Mouse (Mus musculus): ENCODE measurements around the gene AW011738. TPM values are rescaled to one million over a fixed set of nuclear protein-coding genes. Genes with fewer than 3 reads are reported as not detected.

The AW011738 gene
- polyA plus RNA-seq, 1 experiment from 2014 or later: 0.82 TPM

DNA sequence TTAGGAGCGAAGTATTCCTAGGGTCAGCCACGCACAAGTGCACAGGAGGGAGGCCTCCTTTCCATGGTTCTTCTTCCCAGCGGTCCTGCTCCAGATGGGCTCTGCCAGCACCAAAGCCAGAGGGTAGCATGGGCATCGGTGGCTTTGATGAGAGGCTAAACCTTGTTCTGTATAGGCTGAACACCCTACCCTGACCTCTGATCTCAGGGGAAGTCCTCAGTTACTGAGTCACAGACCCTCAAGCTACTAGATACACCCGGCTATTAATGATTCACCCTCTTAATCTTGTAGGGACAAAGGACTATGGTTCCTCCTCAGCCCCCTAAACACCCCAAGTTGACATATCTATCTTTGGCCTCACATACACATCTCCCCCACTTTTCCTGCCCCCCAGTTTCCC is 9.2 kb upstream of the AW011738 start:
- H3K9ac ChIP-seq (replicated peaks; ENCODE audit: low read depth, low read length): no peak overlapping the region
- ATAC-seq (ENCODE audit: insufficient number of reproducible peaks, insufficient read depth, low FRiP score, low read depth): no peak
- H3K36me3 ChIP-seq (ENCODE audit: control insufficient read depth, insufficient read depth, low read length): peaks cover 31% of the 10 kb centered on the region
- 0 out of 2 replicates have a peak overlapping the region, but pooled peaks have one; percentile 10 for H3K4me2 ChIP-seq (replicated peaks; ENCODE audit: low read depth, low read length)
- H3K9me3 ChIP-seq (ENCODE audit: control insufficient read depth, low read depth, low read length): no peaks in the 10 kb centered on the region
- H3K27ac ChIP-seq (ENCODE audit: low read length): no peak overlapping the region
- peaks cover 50% of the 10 kb centered on the region for H3K4me1 ChIP-seq (ENCODE audit: control insufficient read depth, insufficient read depth, low read length)
- WGBS: 63% methylated on average over 5 of the region's 5 CpGs
- no peaks in the 10 kb centered on the region for H3K27me3 ChIP-seq (ENCODE audit: control insufficient read depth, insufficient read depth, low read length)
- no peak overlapping the region for H3K4me3 ChIP-seq (ENCODE audit: low read depth, low read length)

DNA sequence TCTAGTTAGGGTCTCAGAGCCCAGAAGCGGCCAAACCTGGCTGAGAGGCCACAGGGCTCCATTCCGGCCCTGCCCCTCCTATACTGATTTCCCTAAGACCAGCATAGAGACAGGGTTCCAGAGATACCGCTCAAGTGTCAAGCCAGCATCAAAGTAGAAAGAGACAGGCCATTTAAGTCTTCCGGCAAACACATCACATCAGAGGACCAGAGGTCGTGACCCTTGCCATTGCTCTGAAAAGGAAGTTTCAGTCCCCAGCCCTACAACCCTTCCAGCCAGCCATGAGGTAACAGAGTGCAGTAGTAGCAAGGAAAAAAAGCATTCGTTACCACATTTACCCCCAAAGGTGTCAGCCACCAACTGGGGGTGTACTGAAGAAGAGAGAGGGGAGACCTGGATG is 8.8 kb upstream of the AW011738 start:
- ATAC-seq (ENCODE audit: insufficient number of reproducible peaks, insufficient read depth, low FRiP score, low read depth): no peak
- Histone ChIP-seq H3K36me3 (ENCODE audit: control insufficient read depth, insufficient read depth, low read length) (peaks cover 31% of the 10 kb centered on the region), H3K4me2 (replicated peaks; ENCODE audit: low read depth, low read length) (0 out of 2 replicates have a peak overlapping the region, but pooled peaks have one; percentile 1), H3K9me3 (ENCODE audit: control insufficient read depth, low read depth, low read length) (no peaks in the 10 kb centered on the region), H3K4me3 (ENCODE audit: low read depth, low read length) (no peak overlapping the region), H3K27ac (ENCODE audit: low read length) (no peak overlapping the region), H3K9ac (replicated peaks; ENCODE audit: low read depth, low read length) (no peak overlapping the region), H3K4me1 (ENCODE audit: control insufficient read depth, insufficient read depth, low read length) (peaks cover 47% of the 10 kb centered on the region), H3K27me3 (ENCODE audit: control insufficient read depth, insufficient read depth, low read length) (no peaks in the 10 kb centered on the region)
- 49% methylated on average over 6 of the region's 6 CpGs for WGBS

- ATAC-seq (ENCODE audit: insufficient number of reproducible peaks, insufficient read depth, low FRiP score, low read depth): 0 out of 2 replicates have a peak, but pooled peaks have one; percentile 2
- H3K4me3 ChIP-seq (ENCODE audit: low read depth, low read length): peak overlapping the region; percentile 92
- peaks cover 37% of the 10 kb centered on the region for H3K4me1 ChIP-seq (ENCODE audit: control insufficient read depth, insufficient read depth, low read length)
- H3K36me3 ChIP-seq (ENCODE audit: control insufficient read depth, insufficient read depth, low read length): peaks cover 20% of the 10 kb centered on the region
- no peaks in the 10 kb centered on the region for H3K9me3 ChIP-seq (ENCODE audit: control insufficient read depth, low read depth, low read length)
- H3K27me3 ChIP-seq (ENCODE audit: control insufficient read depth, insufficient read depth, low read length): no peaks in the 10 kb centered on the region
- H3K9ac ChIP-seq (replicated peaks; ENCODE audit: low read depth, low read length): peak overlapping the region; percentile 87
- peak overlapping the region; percentile 92 for H3K4me2 ChIP-seq (replicated peaks; ENCODE audit: low read depth, low read length)
- H3K27ac ChIP-seq (ENCODE audit: low read length): peak overlapping the region; percentile 80; the same call in 1 of the 2 replicates
- 2% methylated on average over 35 of the region's 35 CpGs for WGBS
Measured at GRCm38 (mm10) chr4:156195927-156196870, 6.9 kb upstream of the AW011738 start.

DNA sequence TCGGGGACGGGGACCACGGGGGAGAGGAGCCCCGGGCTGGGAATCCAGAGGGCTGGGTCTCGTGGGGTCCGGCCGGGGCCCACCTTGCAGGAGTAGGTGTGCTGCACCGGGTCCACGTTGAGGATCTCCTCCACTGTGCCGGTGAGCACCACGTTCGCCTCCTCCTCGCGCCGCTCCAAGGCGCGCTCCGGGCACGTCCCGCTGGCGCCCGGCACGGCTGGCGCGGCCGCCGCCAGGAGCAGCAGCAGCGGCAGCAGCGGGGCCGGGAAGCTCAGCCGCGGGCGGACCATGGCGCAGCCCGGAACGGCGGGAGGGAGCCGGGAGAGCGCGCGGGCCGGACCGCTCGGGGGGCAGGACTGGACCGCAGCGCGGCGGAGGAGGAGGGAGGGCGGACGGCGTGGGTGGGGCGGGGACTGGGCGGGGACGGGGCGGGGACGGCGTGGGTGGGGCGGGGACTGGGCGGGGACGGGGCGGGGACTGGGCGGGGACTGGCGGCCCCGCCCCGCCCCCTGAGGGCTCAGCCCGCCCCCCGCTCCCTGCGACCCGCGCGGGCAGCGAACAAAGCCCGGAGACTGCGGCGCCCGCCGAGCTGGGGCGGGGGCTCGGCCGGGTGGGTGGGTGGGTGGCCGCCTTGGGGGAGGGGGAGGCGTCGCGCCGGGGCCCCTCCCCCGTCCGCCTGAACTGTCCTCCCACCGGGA is 5.8 kb upstream of the AW011738 start, which contains the start of gene Agrn:
TSS of gene Agrn (minus strand) at position 358 of the 698 bp plus-strand sequence.
- WGBS: 1% methylated on average over 45 of the region's 88 CpGs
- Histone ChIP-seq H3K9ac (replicated peaks; ENCODE audit: low read depth, low read length) (peak within 1 kb of the TSS; percentile 87), H3K4me3 (ENCODE audit: low read depth, low read length) (peak within 1 kb of the TSS; percentile 92), H3K27ac (ENCODE audit: low read length) (peak within 1 kb of the TSS; percentile 91), H3K4me2 (replicated peaks; ENCODE audit: low read depth, low read length) (peak within 1 kb of the TSS; percentile 92), H3K4me1 (ENCODE audit: control insufficient read depth, insufficient read depth, low read length) (peaks cover 37% of the 10 kb centered on the region), H3K36me3 (ENCODE audit: control insufficient read depth, insufficient read depth, low read length) (peaks cover 14% of the 10 kb centered on the region), H3K27me3 (ENCODE audit: control insufficient read depth, insufficient read depth, low read length) (no peaks in the 10 kb centered on the region; the same call in 1 of the 2 replicates), H3K9me3 (ENCODE audit: control insufficient read depth, low read depth, low read length) (no peaks in the 10 kb centered on the region)
- peak; percentile 83 for ATAC-seq (ENCODE audit: insufficient number of reproducible peaks, insufficient read depth, low FRiP score, low read depth)

GRCm38 (mm10) chr4:156197829-156198205 is 5.3 kb upstream of the AW011738 start:
- Histone ChIP-seq H3K27me3 (ENCODE audit: control insufficient read depth, insufficient read depth, low read length) (no peaks in the 10 kb centered on the region; the same call in 1 of the 2 replicates), H3K4me1 (ENCODE audit: control insufficient read depth, insufficient read depth, low read length) (peaks cover 34% of the 10 kb centered on the region), H3K4me3 (ENCODE audit: low read depth, low read length) (peak overlapping the region; percentile 92), H3K27ac (ENCODE audit: low read length) (peak overlapping the region; percentile 91), H3K9me3 (ENCODE audit: control insufficient read depth, low read depth, low read length) (no peaks in the 10 kb centered on the region), H3K9ac (replicated peaks; ENCODE audit: low read depth, low read length) (peak overlapping the region; percentile 38; the same call in 1 of the 2 replicates), H3K36me3 (ENCODE audit: control insufficient read depth, insufficient read depth, low read length) (peaks cover 14% of the 10 kb centered on the region), H3K4me2 (replicated peaks; ENCODE audit: low read depth, low read length) (peak overlapping the region; percentile 50)
- ATAC-seq (ENCODE audit: insufficient number of reproducible peaks, insufficient read depth, low FRiP score, low read depth): peak; percentile 89
- 0% methylated on average over 26 of the region's 26 CpGs for WGBS

GRCm38 (mm10) chr4:156200623-156201475 is 2.3 kb upstream of the AW011738 start, which contains the start of gene Isg15:
Gene Isg15 (minus strand): TSS chr4:156200818.
- Histone ChIP-seq H3K27me3 (ENCODE audit: control insufficient read depth, insufficient read depth, low read length) (no peaks in the 10 kb centered on the region; the same call in 1 of the 2 replicates), H3K9me3 (ENCODE audit: control insufficient read depth, low read depth, low read length) (no peaks in the 10 kb centered on the region), H3K27ac (ENCODE audit: low read length) (no peak within 1 kb of the TSS), H3K9ac (replicated peaks; ENCODE audit: low read depth, low read length) (no peak within 1 kb of the TSS), H3K36me3 (ENCODE audit: control insufficient read depth, insufficient read depth, low read length) (no peaks in the 10 kb centered on the region), H3K4me3 (ENCODE audit: low read depth, low read length) (no peak within 1 kb of the TSS), H3K4me1 (ENCODE audit: control insufficient read depth, insufficient read depth, low read length) (peaks cover 13% of the 10 kb centered on the region; the same call in 1 of the 2 replicates), H3K4me2 (replicated peaks; ENCODE audit: low read depth, low read length) (no peak within 1 kb of the TSS)
- WGBS: 59% methylated on average over 10 of the region's 10 CpGs
- ATAC-seq (ENCODE audit: insufficient number of reproducible peaks, insufficient read depth, low FRiP score, low read depth): no peak

DNA sequence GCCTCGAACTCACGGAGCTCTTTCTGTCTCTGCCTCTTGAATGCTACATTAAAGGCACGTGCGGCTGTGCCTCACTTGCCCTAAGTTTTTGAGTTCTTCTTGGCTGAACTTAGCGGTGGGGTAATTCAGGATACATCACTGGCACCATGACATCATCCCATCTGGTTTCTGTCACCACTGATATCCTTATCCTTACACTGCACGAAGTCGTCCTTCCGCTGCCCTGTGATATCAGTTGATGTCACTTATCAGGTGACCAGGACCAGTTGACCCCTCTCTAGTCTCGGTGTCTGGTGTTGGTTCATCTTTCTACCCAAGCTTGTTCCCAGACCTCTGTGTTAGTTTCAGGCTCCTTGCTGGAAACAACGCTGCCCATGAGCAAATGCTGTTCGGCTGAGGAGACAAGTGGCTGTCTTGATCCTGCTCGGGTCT is 626 bp upstream of the AW011738 start:
- Histone ChIP-seq H3K27me3 (ENCODE audit: control insufficient read depth, insufficient read depth, low read length) (no peaks in the 10 kb centered on the region; the same call in 1 of the 2 replicates), H3K4me2 (replicated peaks; ENCODE audit: low read depth, low read length) (peak overlapping the region; percentile 93), H3K27ac (ENCODE audit: low read length) (no peak overlapping the region; the same call in 1 of the 2 replicates), H3K36me3 (ENCODE audit: control insufficient read depth, insufficient read depth, low read length) (no peaks in the 10 kb centered on the region), H3K9me3 (ENCODE audit: control insufficient read depth, low read depth, low read length) (no peaks in the 10 kb centered on the region), H3K4me1 (ENCODE audit: control insufficient read depth, insufficient read depth, low read length) (peaks cover 10% of the 10 kb centered on the region; the same call in 1 of the 2 replicates), H3K4me3 (ENCODE audit: low read depth, low read length) (peak overlapping the region; percentile 54), H3K9ac (replicated peaks; ENCODE audit: low read depth, low read length) (peak overlapping the region; percentile 58; the same call in 1 of the 2 replicates)
- WGBS: 35% methylated on average over 12 of the region's 12 CpGs
- ATAC-seq (ENCODE audit: insufficient number of reproducible peaks, insufficient read depth, low FRiP score, low read depth): no peak
